Mouse (Mus musculus): Measurements from ENCODE around the gene Taok2.

- peak; percentile 82; the same call in 1 of the 2 replicates for TF ChIP-seq EP300 (IDR thresholded peaks at IDR 0.05; ENCODE audit: low read depth)
- TF ChIP-seq CTCF (IDR thresholded peaks at IDR 0.05; ENCODE audit: low read depth), result no peak
Observed at GRCm38 (mm10) chr7:126881040-126881439, 3.5 kb downstream of the Taok2 start.
